Mouse (Mus musculus): ENCODE measurements around the gene Tmem136. TPM values are rescaled to one million over a fixed set of nuclear protein-coding genes. Genes with fewer than 3 reads are reported as not detected.

Gene Tmem136
- polyA plus RNA-seq (2012; rRNA removed): 12.4 and 13.2 TPM in 2 replicates

DNA sequence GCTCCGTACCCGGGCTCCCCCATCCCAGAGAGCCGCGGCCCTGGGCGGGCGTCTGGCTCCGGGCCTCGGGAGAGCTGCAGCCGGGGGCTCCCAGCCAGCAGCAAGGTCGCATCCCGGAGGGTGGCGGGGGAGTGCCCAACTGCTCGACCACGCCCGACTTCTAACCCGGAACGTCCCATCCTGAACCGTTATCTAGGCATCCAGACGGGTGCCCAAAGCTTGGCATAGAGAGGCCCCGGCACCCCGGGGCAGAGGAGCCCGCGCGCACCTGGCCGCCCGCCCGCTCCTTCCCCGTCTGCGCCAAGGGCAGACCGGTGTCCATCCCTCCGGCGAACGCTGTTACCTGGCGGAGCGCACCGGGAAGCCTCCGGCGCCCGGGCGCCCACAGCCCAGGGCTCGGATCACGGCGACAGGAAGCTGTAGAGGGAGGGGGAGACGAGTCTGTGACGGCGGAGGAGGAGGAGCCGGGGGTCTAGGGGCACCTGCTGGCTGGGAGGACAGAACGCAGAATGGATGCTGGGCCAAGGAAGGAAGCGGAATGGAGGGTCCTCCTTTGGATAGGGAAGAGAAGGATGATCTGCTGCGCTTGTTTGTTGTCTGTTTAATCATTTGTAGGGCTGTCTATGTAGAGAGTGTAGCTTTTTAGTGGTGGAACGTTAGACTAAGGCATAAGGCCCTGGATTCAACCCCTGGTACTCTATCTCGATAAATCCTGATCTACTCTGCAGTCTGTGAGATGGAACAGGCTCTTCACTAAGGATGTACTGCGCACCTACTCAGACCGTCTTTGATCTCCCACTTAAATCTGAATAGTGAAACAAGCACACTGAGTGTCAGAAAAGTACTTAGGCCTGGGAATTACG, at the start of gene Tmem136:
TSS of gene Tmem136 (minus strand) at position 437 of the 863 bp plus-strand sequence.
- H3K4me3 ChIP-seq (ENCODE audit: insufficient read depth, low read depth, low read length): peak within 1 kb of the TSS; percentile 51
- peaks cover 5% of the 10 kb centered on the region; the same call in 1 of the 2 replicates for H3K4me1 ChIP-seq (ENCODE audit: control insufficient read depth, insufficient read depth, low read length)
- peak within 1 kb of the TSS; percentile 65 for H3K27ac ChIP-seq (ENCODE audit: insufficient read depth, low read depth, low read length)
- H3K36me3 ChIP-seq (ENCODE audit: control insufficient read depth, insufficient read depth, low read length): no peaks in the 10 kb centered on the region
- H3K27me3 ChIP-seq (replicated peaks; ENCODE audit: control insufficient read depth, insufficient read depth, low read length): no peaks in the 10 kb centered on the region
- TF ChIP-seq CTCF (conservative IDR thresholded peaks at IDR 0.05; ENCODE audit: insufficient read depth, insufficient read length, low read depth, low read length): no peak
- no peak for TF ChIP-seq POLR2A (IDR thresholded peaks at IDR 0.05; ENCODE audit: low read depth, low read length)
- WGBS: 6% methylated on average over 55 of the region's 55 CpGs
- peak; percentile 62 for DNase-seq

DNA sequence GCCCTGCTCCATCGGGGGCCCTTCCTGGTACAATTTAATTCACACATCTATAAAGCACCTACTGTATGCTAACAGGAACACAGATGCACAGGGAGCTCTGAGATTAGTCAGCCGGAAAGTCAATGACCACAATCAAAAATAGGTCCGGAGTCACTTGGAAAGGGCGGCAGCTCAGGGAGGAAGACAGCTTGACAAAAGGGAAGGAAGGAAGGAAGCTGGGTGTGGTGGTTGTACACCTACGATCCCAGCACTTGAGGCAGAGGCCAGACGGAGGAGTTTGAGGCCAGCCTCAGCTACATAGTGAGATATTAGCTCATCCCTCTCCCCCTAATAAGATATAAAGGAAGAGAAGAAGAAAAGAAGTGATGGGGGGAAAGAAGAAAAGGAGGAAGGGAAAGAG, 39.6 kb upstream of the Tmem136 start:
- Histone ChIP-seq H3K27ac (ENCODE audit: insufficient read depth, low read depth, low read length) (no peak overlapping the region), H3K27me3 (replicated peaks; ENCODE audit: control insufficient read depth, insufficient read depth, low read length) (no peaks in the 10 kb centered on the region), H3K36me3 (ENCODE audit: control insufficient read depth, insufficient read depth, low read length) (no peaks in the 10 kb centered on the region), H3K4me1 (ENCODE audit: control insufficient read depth, insufficient read depth, low read length) (no peaks in the 10 kb centered on the region), H3K4me3 (ENCODE audit: insufficient read depth, low read depth, low read length) (no peak overlapping the region)
- WGBS: 56% methylated on average over 6 of the region's 6 CpGs
- peak; percentile 21 for DNase-seq
- TF ChIP-seq CTCF (conservative IDR thresholded peaks at IDR 0.05; ENCODE audit: insufficient read depth, insufficient read length, low read depth, low read length): no peak
- TF ChIP-seq POLR2A (IDR thresholded peaks at IDR 0.05; ENCODE audit: low read depth, low read length): no peak

- TF ChIP-seq CTCF (conservative IDR thresholded peaks at IDR 0.05; ENCODE audit: insufficient read depth, insufficient read length, low read depth, low read length) (no peak), POLR2A (IDR thresholded peaks at IDR 0.05; ENCODE audit: low read depth, low read length) (no peak)
- DNase-seq: no peak
- Histone ChIP-seq H3K27ac (ENCODE audit: insufficient read depth, low read depth, low read length) (no peak overlapping the region), H3K36me3 (ENCODE audit: control insufficient read depth, insufficient read depth, low read length) (no peaks in the 10 kb centered on the region), H3K27me3 (replicated peaks; ENCODE audit: control insufficient read depth, insufficient read depth, low read length) (no peaks in the 10 kb centered on the region), H3K4me3 (ENCODE audit: insufficient read depth, low read depth, low read length) (no peak overlapping the region), H3K4me1 (ENCODE audit: control insufficient read depth, insufficient read depth, low read length) (no peaks in the 10 kb centered on the region)
- WGBS: 74% methylated on average over 6 of the region's 6 CpGs
Observed at GRCm38 (mm10) chr9:43151779-43152178, 35.4 kb upstream of the Tmem136 start.

- H3K27me3 ChIP-seq (replicated peaks; ENCODE audit: control insufficient read depth, insufficient read depth, low read length): no peaks in the 10 kb centered on the region
- TF ChIP-seq CTCF (conservative IDR thresholded peaks at IDR 0.05; ENCODE audit: insufficient read depth, insufficient read length, low read depth, low read length) (no peak), POLR2A (IDR thresholded peaks at IDR 0.05; ENCODE audit: low read depth, low read length) (no peak)
- no peak overlapping the region for H3K4me3 ChIP-seq (ENCODE audit: insufficient read depth, low read depth, low read length)
- H3K27ac ChIP-seq (ENCODE audit: insufficient read depth, low read depth, low read length): no peak overlapping the region
- H3K36me3 ChIP-seq (ENCODE audit: control insufficient read depth, insufficient read depth, low read length): no peaks in the 10 kb centered on the region
- no peak for DNase-seq
- no peaks in the 10 kb centered on the region for H3K4me1 ChIP-seq (ENCODE audit: control insufficient read depth, insufficient read depth, low read length)
- WGBS: 68% methylated on average over 9 of the region's 9 CpGs
Observed at GRCm38 (mm10) chr9:43150957-43151356, 34.6 kb upstream of the Tmem136 start.

GRCm38 (mm10) chr9:43150075-43150474, 33.7 kb upstream of the Tmem136 start:
- Histone ChIP-seq H3K36me3 (ENCODE audit: control insufficient read depth, insufficient read depth, low read length) (no peaks in the 10 kb centered on the region), H3K4me1 (ENCODE audit: control insufficient read depth, insufficient read depth, low read length) (no peaks in the 10 kb centered on the region), H3K27me3 (replicated peaks; ENCODE audit: control insufficient read depth, insufficient read depth, low read length) (no peaks in the 10 kb centered on the region), H3K4me3 (ENCODE audit: insufficient read depth, low read depth, low read length) (no peak overlapping the region), H3K27ac (ENCODE audit: insufficient read depth, low read depth, low read length) (no peak overlapping the region)
- 42% methylated on average over 10 of the region's 10 CpGs for WGBS
- TF ChIP-seq POLR2A (IDR thresholded peaks at IDR 0.05; ENCODE audit: low read depth, low read length) (no peak), CTCF (conservative IDR thresholded peaks at IDR 0.05; ENCODE audit: insufficient read depth, insufficient read length, low read depth, low read length) (no peak)
- peak; percentile 32 for DNase-seq

DNA sequence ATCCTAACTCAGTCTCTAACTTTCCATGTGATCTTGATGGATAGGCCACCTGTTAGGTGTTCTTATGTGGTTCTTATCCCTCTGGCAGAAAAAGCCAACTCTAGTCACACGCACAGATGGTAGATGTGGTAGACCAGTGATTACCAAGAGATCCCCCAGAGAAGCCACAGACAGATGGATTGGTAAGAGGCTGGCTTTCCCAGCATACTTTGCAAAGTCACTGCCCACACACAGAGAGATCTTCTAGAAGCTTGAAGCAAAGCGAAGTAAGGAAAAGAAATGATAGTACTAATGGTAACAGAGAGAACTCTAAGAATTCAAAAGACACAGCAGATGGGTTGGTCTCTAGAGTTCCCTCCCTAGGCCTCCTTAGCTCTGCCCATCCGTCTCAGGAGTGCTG, 33.1 kb upstream of the Tmem136 start:
- no peak overlapping the region for H3K4me3 ChIP-seq (ENCODE audit: insufficient read depth, low read depth, low read length)
- TF ChIP-seq POLR2A (IDR thresholded peaks at IDR 0.05; ENCODE audit: low read depth, low read length): no peak
- TF ChIP-seq CTCF (conservative IDR thresholded peaks at IDR 0.05; ENCODE audit: insufficient read depth, insufficient read length, low read depth, low read length): no peak

DNA sequence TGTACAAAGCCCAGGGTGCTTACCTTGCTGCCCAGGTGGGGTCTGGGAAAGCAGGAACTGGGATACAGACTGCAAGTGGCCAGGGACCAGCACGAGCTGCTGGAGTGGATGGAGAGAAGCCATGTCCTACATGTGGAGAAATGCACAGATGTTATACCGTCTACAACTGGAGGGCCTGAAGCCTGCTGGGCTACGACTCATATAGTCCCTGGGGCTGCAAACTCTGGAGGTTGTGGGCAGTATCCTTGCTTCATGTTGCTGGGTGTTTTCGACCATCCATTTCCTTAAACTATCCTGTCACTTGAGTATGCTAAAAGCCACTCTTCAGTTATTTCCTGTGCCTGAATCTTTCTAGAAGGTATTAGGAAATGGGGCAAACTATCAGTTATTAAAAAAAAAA, 28.8 kb upstream of the Tmem136 start:
- H3K27me3 ChIP-seq (replicated peaks; ENCODE audit: control insufficient read depth, insufficient read depth, low read length): no peaks in the 10 kb centered on the region
- WGBS: 92% methylated on average over 4 of the region's 4 CpGs
- no peak for TF ChIP-seq CTCF (conservative IDR thresholded peaks at IDR 0.05; ENCODE audit: insufficient read depth, insufficient read length, low read depth, low read length)
- no peak for TF ChIP-seq POLR2A (IDR thresholded peaks at IDR 0.05; ENCODE audit: low read depth, low read length)
- H3K4me1 ChIP-seq (ENCODE audit: control insufficient read depth, insufficient read depth, low read length): no peaks in the 10 kb centered on the region
- H3K4me3 ChIP-seq (ENCODE audit: insufficient read depth, low read depth, low read length): no peak overlapping the region
- DNase-seq: no peak
- no peak overlapping the region for H3K27ac ChIP-seq (ENCODE audit: insufficient read depth, low read depth, low read length)
- no peaks in the 10 kb centered on the region for H3K36me3 ChIP-seq (ENCODE audit: control insufficient read depth, insufficient read depth, low read length)

More for the DNA sequence above, 33.1 kb upstream of the Tmem136 start:
- DNase-seq: no peak
- no peak overlapping the region for H3K27ac ChIP-seq (ENCODE audit: insufficient read depth, low read depth, low read length)
- no peaks in the 10 kb centered on the region for H3K27me3 ChIP-seq (replicated peaks; ENCODE audit: control insufficient read depth, insufficient read depth, low read length)
- H3K36me3 ChIP-seq (ENCODE audit: control insufficient read depth, insufficient read depth, low read length): no peaks in the 10 kb centered on the region
- WGBS: 84% methylated on average over 3 of the region's 3 CpGs
- H3K4me1 ChIP-seq (ENCODE audit: control insufficient read depth, insufficient read depth, low read length): no peaks in the 10 kb centered on the region

Measured in kidney, adult 2 months (tissue).